Mouse (Mus musculus): ENCODE results near the gene Ing2.

Ing2 gene

DNA sequence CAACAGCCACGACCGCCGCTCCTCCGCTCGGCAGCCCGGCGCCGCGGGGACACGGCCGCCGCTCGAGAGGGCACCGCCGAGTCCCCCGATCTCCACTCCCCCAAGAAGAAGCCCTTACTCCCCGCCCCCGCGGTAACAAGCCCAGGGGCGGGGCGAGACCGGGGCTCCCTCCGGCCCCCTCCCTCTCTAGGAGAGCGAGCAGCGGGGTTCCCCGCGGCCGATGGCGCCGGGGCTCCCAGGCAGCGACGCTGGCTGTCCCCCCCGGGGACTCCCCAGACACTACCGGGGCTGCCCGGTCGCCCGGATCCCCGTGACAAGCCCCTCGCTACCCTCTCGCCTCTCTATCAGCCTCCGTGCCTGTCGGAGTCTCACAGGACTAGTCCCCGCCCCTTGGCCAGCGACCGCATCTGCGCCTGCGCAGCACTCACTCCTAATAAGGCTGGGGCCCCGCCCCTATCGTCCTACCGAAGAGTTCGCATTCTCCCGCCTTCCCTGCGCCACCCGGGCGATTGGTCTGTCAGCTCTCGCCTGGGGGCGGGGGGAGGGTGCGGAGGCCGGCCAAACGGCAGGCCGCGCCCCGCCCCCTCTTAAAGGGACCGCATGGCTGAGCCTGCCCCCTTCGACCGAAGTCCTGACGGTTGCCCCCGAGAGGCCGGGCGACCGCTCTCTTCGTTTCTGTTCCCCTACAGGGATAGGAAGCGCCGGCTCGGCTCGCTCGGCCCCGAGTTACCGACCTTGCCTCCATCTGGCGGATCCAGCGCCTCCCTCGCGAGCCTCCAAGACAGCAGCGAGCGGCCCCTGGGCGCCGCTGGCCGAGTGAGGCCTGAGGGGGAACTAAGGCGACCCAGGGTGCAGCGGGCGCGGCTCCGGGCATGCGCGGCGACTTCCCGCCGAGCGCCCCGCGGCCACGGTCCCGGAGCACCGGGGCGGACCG is at the start of gene Ing2:
Gene Ing2, minus strand, starts transcription at position 780 of the 934 bp plus-strand sequence.
- in situ Hi-C loops (cut with MboI; ENCODE audit: low pct_unique_long_range_greater_than_20kb in 1 of 2, low sequenced_read_pairs in 2 of 2, unreplicated experiment in 1 of 2), result no loop called here

DNA sequence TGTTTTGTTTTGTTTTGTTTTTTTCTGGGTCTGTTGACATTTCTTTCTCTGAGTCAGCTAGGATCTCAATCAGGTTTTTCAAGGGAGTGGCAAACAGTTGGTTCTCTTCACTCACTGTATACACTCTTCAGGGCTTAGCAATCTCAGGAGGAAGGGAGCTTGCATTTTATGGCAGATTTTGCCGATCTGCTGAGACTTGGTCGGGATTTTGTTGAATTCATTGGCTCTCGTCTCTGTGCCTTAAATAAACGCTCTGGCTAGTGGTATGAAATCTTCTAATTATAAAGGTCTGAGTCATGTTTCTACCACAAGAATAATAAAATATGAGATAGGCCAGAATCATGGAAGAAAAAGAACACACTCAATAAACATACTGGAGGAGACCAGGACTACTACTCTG is 46.3 kb upstream of the Ing2 start:
- in situ Hi-C loops (cut with MboI; ENCODE audit: low pct_unique_long_range_greater_than_20kb in 1 of 2, low sequenced_read_pairs in 2 of 2, unreplicated experiment in 1 of 2), result no loop called here

DNA sequence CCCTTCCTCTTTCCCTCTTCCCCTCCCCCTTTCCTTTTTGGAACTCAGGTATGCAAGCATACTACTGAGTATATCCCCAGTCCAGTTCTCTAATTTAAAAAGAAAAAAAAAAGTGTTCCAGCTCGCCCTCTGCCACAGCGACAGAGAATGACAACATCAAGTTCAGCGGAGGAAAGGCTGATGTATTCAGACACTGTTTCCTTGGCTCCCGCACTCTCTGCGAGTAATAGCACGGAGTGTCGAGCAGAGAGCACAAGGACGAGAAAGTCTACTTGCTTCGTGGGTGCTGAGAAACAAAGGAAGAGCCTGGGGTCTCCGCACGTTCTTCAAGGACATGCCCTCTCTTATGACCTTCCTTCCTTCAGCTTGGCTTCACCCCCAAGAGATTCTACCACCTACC is 43.3 kb upstream of the Ing2 start:
- in situ Hi-C loops (cut with MboI; ENCODE audit: low pct_unique_long_range_greater_than_20kb in 1 of 2, low sequenced_read_pairs in 2 of 2, unreplicated experiment in 1 of 2), result no loop called here

- in situ Hi-C loops (cut with MboI; ENCODE audit: low pct_unique_long_range_greater_than_20kb in 1 of 2, low sequenced_read_pairs in 2 of 2, unreplicated experiment in 1 of 2), result no loop called here
These were observed 38.7 kb upstream of the Ing2 start, which contains the start of gene Cdkn2aip for GRCm38 (mm10) chr8:47713761-47714745. TSS of gene Cdkn2aip (minus strand) at chr8:47713932.

DNA sequence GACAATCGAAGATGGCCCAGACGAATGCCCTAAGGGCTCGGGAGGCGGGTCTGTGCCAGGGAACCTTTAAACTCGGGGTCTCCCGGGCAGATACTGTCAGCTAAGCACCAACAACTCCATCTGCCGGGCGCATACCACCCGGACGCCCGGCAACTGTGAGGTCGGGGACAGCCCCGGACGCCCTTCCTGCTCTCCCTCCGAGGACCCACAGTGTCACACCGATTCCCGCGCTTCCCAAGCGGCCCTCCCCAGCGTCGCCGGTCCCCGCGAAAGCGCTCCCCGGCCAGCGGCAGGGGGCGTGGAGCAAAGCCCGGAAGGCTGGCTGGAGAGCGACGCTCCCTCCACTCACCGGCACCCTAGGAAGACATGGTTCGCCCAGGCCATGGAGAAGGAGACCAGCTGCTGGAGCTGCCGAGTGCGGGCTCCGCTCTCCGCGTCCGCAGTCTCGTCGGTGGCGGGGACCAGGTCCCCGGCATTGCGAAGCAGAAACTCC is 37.9 kb upstream of the Ing2 start:
- in situ Hi-C loops (cut with MboI; ENCODE audit: low pct_unique_long_range_greater_than_20kb in 1 of 2, low sequenced_read_pairs in 2 of 2, unreplicated experiment in 1 of 2), result no loop called here

DNA sequence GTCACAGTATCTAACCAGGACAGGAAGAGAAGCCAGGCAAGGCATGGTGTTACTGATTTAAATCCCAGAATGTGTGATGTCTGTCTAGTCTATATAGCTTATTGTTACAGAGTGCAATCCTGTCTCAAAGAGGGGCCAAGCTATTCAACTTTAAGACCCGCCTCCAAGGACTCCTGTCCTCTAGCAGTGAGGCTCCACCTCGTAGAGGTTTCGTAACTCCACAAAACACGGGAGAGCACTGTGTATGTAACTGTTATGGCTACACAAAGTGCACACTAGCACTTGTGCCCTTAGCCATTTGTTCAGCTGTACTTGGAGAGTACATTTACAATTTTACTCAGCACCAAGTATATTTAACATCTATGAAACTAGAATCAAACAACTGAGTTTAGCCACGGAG is 32.8 kb upstream of the Ing2 start:
- in situ Hi-C loops (cut with MboI; ENCODE audit: low pct_unique_long_range_greater_than_20kb in 1 of 2, low sequenced_read_pairs in 2 of 2, unreplicated experiment in 1 of 2), result no loop called here

DNA sequence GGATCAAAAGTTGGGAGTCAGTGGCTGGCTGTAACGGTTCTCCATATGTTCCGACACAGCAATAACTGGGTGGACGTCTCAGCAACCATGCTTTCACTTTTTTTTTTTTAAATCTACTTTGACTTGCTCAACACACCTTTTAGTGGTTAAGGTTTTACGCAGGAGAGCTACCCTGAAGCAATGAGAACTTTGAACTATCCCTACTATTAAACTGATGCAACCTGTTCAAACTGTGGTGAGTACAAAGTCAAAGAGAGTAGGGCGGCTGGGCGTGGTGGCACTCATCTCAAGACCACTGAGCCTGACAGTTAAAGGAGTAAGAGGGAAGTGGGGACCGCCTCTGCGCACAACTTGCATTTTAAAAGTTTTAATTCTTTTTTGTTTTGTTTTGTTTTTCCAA is 31.4 kb upstream of the Ing2 start:
- in situ Hi-C loops (cut with MboI; ENCODE audit: low pct_unique_long_range_greater_than_20kb in 1 of 2, low sequenced_read_pairs in 2 of 2, unreplicated experiment in 1 of 2), result no loop called here

DNA sequence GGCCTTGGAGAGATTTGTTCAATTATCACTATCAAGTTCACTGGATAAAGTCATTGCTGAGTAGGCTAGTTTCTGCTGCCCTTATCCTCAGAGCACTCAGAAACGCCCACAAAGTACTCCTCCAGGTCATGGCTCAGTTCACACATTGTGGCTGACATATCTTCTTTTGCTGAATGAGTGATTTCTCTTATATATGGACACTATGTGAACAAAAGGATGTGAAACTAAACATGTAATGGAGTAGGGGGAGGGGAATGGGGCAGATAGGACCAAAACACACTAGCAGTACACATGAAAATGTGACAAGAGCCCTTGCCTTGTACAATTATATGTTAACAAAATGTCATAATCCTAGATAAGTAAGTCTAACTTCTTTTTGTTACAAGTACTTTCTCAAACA is 27.0 kb upstream of the Ing2 start:
- in situ Hi-C loops (cut with MboI; ENCODE audit: low pct_unique_long_range_greater_than_20kb in 1 of 2, low sequenced_read_pairs in 2 of 2, unreplicated experiment in 1 of 2), result no loop called here

- in situ Hi-C loops (cut with MboI; ENCODE audit: low pct_unique_long_range_greater_than_20kb in 1 of 2, low sequenced_read_pairs in 2 of 2, unreplicated experiment in 1 of 2), result no loop called here
These were observed 22.3 kb upstream of the Ing2 start for GRCm38 (mm10) chr8:47697696-47698095.

- in situ Hi-C loops (cut with MboI; ENCODE audit: low pct_unique_long_range_greater_than_20kb in 1 of 2, low sequenced_read_pairs in 2 of 2, unreplicated experiment in 1 of 2), result no loop called here
These were observed 20.2 kb upstream of the Ing2 start for GRCm38 (mm10) chr8:47695431-47696105.

- in situ Hi-C loops (cut with MboI; ENCODE audit: low pct_unique_long_range_greater_than_20kb in 1 of 2, low sequenced_read_pairs in 2 of 2, unreplicated experiment in 1 of 2), result no loop called here
These were observed 17.8 kb upstream of the Ing2 start for GRCm38 (mm10) chr8:47693119-47693518.

GRCm38 (mm10) chr8:47691831-47692230 is 16.5 kb upstream of the Ing2 start:
- in situ Hi-C loops (cut with MboI; ENCODE audit: low pct_unique_long_range_greater_than_20kb in 1 of 2, low sequenced_read_pairs in 2 of 2, unreplicated experiment in 1 of 2), result no loop called here

DNA sequence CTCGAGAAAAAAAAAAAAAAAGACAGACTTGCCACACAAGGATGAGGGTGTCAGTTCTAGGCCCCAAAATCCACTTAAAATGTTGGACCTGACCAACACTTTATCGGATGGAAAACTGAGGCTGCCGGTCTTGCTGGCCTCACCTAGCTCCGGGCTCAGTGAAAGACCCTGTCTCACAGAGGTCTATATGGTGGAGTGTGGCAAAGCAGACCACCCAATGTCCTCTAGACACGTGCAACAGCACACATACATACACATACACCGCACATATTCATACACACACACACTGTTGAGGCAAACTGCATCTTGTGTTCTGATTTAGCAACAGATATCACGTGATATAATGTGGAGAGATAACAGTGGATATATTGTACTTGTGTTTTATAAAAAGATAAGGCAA is 15.9 kb upstream of the Ing2 start:
- in situ Hi-C loops (cut with MboI; ENCODE audit: low pct_unique_long_range_greater_than_20kb in 1 of 2, low sequenced_read_pairs in 2 of 2, unreplicated experiment in 1 of 2), result no loop called here

- in situ Hi-C loops (cut with MboI; ENCODE audit: low pct_unique_long_range_greater_than_20kb in 1 of 2, low sequenced_read_pairs in 2 of 2, unreplicated experiment in 1 of 2), result no loop called here
These were observed 15.3 kb upstream of the Ing2 start for GRCm38 (mm10) chr8:47690674-47691078.

GRCm38 (mm10) chr8:47689704-47690326 is 14.5 kb upstream of the Ing2 start:
- in situ Hi-C loops (cut with MboI; ENCODE audit: low pct_unique_long_range_greater_than_20kb in 1 of 2, low sequenced_read_pairs in 2 of 2, unreplicated experiment in 1 of 2), result no loop called here

DNA sequence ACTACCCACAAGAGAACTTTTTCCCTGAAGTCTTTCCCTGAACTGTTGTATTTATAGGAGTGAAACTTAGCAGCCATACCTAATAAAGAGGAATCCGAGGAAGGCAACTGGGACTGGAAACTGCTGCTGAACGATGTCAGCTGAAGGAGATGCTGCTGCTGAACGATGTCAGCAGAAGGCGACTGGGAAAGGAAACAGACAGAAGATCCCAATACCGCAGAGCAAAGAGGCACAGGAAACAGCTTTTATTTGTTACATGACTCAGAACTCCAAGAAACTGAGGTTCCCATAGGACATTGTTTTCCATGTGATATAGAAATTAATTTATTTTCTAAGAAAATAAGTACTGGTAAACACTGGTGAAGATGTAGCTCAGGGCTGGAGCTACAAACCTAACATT is 9.1 kb upstream of the Ing2 start:
- in situ Hi-C loops (cut with MboI; ENCODE audit: low pct_unique_long_range_greater_than_20kb in 1 of 2, low sequenced_read_pairs in 2 of 2, unreplicated experiment in 1 of 2), result no loop called here

- in situ Hi-C loops (cut with MboI; ENCODE audit: low pct_unique_long_range_greater_than_20kb in 1 of 2, low sequenced_read_pairs in 2 of 2, unreplicated experiment in 1 of 2), result no loop called here
These were observed 8.6 kb upstream of the Ing2 start for GRCm38 (mm10) chr8:47683994-47684393.

DNA sequence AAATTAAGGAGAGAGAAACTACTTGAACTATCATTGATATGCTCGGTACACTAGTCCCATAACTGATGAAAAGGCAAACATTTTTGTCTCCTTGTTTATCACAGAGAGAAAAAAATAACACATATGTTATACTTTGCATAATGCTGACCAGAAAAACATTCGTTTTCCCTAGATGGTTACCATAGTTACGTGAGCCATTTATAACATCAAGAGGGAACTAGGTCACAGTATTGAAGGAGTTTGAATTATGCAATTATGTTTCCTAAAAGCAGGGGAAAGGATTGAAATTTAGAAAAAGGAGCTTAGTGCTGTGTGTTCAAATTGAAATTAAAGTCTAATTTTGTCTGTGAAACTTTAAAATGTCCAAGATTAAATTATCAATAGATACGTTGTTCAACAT is 5.0 kb upstream of the Ing2 start:
- in situ Hi-C loops (cut with MboI; ENCODE audit: low pct_unique_long_range_greater_than_20kb in 1 of 2, low sequenced_read_pairs in 2 of 2, unreplicated experiment in 1 of 2), result no loop called here
